Mouse (Mus musculus) midbrain, postnatal 0 days (tissue): ENCODE measurements around the gene Ttc27. TPM values are rescaled to one million over a fixed set of nuclear protein-coding genes. Genes with fewer than 3 reads are reported as not detected.

Experiments
- ATAC-seq: fragments of 200-750 bp; cut with Nextera tagmentation; 2 replicates; pipeline ENCODE4 v1.8.0; 2017; ENCODE audit warnings: moderate number of reproducible peaks, mild to moderate bottlenecking, moderate TSS enrichment, moderate library complexity; ENCODE audit not compliant: low FRiP score
- DNase-seq: peaks from one replicate; pipeline ENCODE4 v3.0.0-alpha.2; 2015; ENCODE audit warnings: low spot score
- H3K27ac ChIP-seq: fragments of 300-500 bp; sonication (generic); 2 replicates; pipeline ENCODE4 v1.5.1; 2014; ENCODE audit warnings: low read depth, mild to moderate bottlenecking, low read length, mixed read lengths
- H3K27me3 ChIP-seq: fragments of 300-500 bp; sonication (generic); 2 replicates; pipeline ENCODE4 v1.6.1; 2014; ENCODE audit warnings: low read length, control low read depth, mixed read lengths; ENCODE audit not compliant: insufficient read depth
- H3K36me3 ChIP-seq: fragments of 300-500 bp; sonication (generic); 2 replicates; pipeline ENCODE4 v1.6.1; 2014; ENCODE audit warnings: low read length, control low read depth, mixed read lengths; ENCODE audit not compliant: insufficient read depth
- H3K4me1 ChIP-seq: fragments of 300-500 bp; sonication (generic); 2 replicates; pipeline ENCODE4 v1.6.1; 2014; ENCODE audit warnings: mild to moderate bottlenecking, control low read depth, antibody characterized with exemption, low read length, mixed read lengths; ENCODE audit not compliant: insufficient read depth
- H3K4me2 ChIP-seq: fragments of 300-500 bp; sonication (generic); 2 replicates; pipeline ENCODE4 v1.6.1; 2014; ENCODE audit warnings: low read depth, mild to moderate bottlenecking, low read length, mixed read lengths; ENCODE audit not compliant: poor library complexity, severe bottlenecking
- H3K4me3 ChIP-seq: fragments of 300-500 bp; sonication (generic); 2 replicates; pipeline ENCODE4 v1.5.1; 2014; ENCODE audit warnings: low read depth, mild to moderate bottlenecking, low read length, moderate library complexity
- H3K9ac ChIP-seq: fragments of 300-500 bp; sonication (generic); replicated peaks from 2 replicates; pipeline ENCODE4 v1.6.1; 2014; ENCODE audit warnings: mild to moderate bottlenecking, low read length, moderate library complexity, mixed read lengths; ENCODE audit not compliant: poor library complexity, severe bottlenecking
- H3K9me3 ChIP-seq: fragments of 300-500 bp; sonication (generic); 2 replicates; pipeline ENCODE4 v1.6.1; 2016; ENCODE audit warnings: low read length, control low read depth
- CTCF ChIP-seq: IDR thresholded peaks from 2 replicates; pipeline ENCODE4 v1.5.1; 2016; ENCODE audit warnings: antibody characterized with exemption, mild to moderate bottlenecking
- whole genome bisulfite sequencing: fragments of 180-500 bp; shearing (Covaris S2); extraction: QIAGEN DNeasy Blood & Tissue Kit; methylation state at CpG from one replicate; pipeline ENCODE4 v1.1.7; 2014; 5-methylcytosine and 5-hydroxymethylcytosine counted together
- polyA plus RNA-seq: library from polyadenylated mRNA; unstranded; fragments of >200 nt; fragmentation: Nextera tagmentation; extraction: Ambion mirVana; gene quantifications from 2 replicates; pipeline ENCODE4 v1.2.1, GENCODE M21; 2015
- total RNA-seq: library from RNA; depleted of rRNA; stranded (reverse); fragments of >200 nt; gene quantifications from 2 replicates; pipeline ENCODE4 v1.2.3, GENCODE M21; 2014; rRNA removed

Ttc27 gene
- 12.6 and 17.6 TPM in 2 replicates for total RNA-seq
- polyA plus RNA-seq: 12.0 and 13.0 TPM in 2 replicates

GRCm38 (mm10) chr17:74717618-74718151 lies at the start of gene Ttc27:
Gene Ttc27, plus strand, starts transcription at chr17:74717732.
- Histone ChIP-seq H3K27ac (no peak within 1 kb of the TSS), H3K4me3 (peak within 1 kb of the TSS; percentile 81), H3K36me3 (peaks cover 4% of the 10 kb centered on the region; the same call in 1 of the 2 replicates), H3K4me1 (no peaks in the 10 kb centered on the region), H3K9ac (peak within 1 kb of the TSS; percentile 55), H3K27me3 (no peaks in the 10 kb centered on the region), H3K4me2 (peak within 1 kb of the TSS; percentile 87), H3K9me3 (no peaks in the 10 kb centered on the region)
- ATAC-seq (peak; percentile 92), DNase-seq (peak; percentile 98)
- under 1% methylated on average over 31 of the region's 31 CpGs for WGBS
- TF ChIP-seq CTCF: no peak

- no peak overlapping the region for H3K4me3 ChIP-seq
- H3K27me3 ChIP-seq: no peaks in the 10 kb centered on the region
- no peak overlapping the region for H3K27ac ChIP-seq
- DNase-seq (no peak), ATAC-seq (no peak)
- WGBS: 80% methylated on average over 1 of the region's 1 CpGs
- H3K36me3 ChIP-seq: peaks cover 32% of the 10 kb centered on the region
- TF ChIP-seq CTCF: no peak
- no peaks in the 10 kb centered on the region for H3K4me1 ChIP-seq
- H3K9ac ChIP-seq: no peak overlapping the region
- H3K4me2 ChIP-seq: no peak overlapping the region
- no peaks in the 10 kb centered on the region for H3K9me3 ChIP-seq
Measured at GRCm38 (mm10) chr17:74668010-74668409, 49.5 kb upstream of the Ttc27 start.

DNA sequence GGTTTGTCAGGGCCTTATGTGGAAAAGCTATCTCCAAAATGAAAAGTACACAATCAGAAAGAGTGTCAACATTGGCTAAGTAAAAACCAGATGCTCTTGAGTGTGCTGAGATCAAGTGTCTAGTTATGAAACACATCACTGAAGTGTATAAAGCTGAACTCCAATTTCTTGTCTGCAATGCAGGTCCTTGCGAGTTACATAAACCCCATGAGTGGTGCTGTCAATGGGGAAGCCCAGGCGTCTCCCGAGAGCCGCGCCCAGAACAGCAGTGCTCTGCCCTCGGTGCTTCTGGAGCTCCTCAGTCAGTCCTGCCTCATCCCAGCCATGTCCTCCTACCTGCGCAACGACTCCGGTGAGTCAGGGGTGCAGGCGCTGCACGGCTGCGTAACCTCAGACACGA lies 47.5 kb upstream of the Ttc27 start:
- TF ChIP-seq CTCF: no peak
- H3K4me2 ChIP-seq: no peak overlapping the region
- no peaks in the 10 kb centered on the region for H3K9me3 ChIP-seq
- no peak overlapping the region for H3K27ac ChIP-seq
- no peaks in the 10 kb centered on the region for H3K4me1 ChIP-seq
- DNase-seq (no peak), ATAC-seq (no peak)
- H3K27me3 ChIP-seq: no peaks in the 10 kb centered on the region
- peaks cover 16% of the 10 kb centered on the region for H3K36me3 ChIP-seq
- no peak overlapping the region for H3K4me3 ChIP-seq
- 96% methylated on average over 13 of the region's 13 CpGs for WGBS
- H3K9ac ChIP-seq: no peak overlapping the region

- Histone ChIP-seq H3K27ac (no peak overlapping the region), H3K36me3 (peaks cover 27% of the 10 kb centered on the region), H3K27me3 (no peaks in the 10 kb centered on the region), H3K4me1 (no peaks in the 10 kb centered on the region), H3K9ac (no peak overlapping the region), H3K4me2 (no peak overlapping the region), H3K4me3 (no peak overlapping the region), H3K9me3 (no peaks in the 10 kb centered on the region)
- DNase-seq: no peak
- 84% methylated on average over 4 of the region's 4 CpGs for WGBS
- no peak for ATAC-seq
- TF ChIP-seq CTCF: no peak
Measured at GRCm38 (mm10) chr17:74672446-74672845, 45.1 kb upstream of the Ttc27 start.

DNA sequence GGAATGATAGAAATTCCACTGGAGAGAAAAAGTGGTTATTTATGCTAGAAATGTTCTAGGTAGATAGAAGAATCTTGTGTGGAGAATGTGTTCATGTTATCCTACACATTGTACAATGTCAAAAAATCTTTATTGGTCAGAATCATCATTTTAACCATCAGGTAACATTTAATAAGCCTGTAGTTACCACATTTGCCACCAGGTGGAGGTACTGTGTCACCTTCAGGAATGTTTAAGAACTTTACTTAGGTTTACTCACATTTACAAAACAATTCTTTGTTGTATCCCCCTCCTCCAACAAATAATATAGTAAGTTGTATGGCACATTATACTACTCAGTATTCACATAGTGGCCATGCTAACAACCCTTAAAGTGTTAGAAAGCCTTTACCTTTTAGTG lies 44.3 kb upstream of the Ttc27 start:
- peak; percentile 87 for TF ChIP-seq CTCF
- Histone ChIP-seq H3K4me1 (no peaks in the 10 kb centered on the region), H3K4me3 (no peak overlapping the region), H3K27me3 (no peaks in the 10 kb centered on the region), H3K9me3 (no peaks in the 10 kb centered on the region), H3K27ac (no peak overlapping the region), H3K9ac (no peak overlapping the region), H3K4me2 (no peak overlapping the region), H3K36me3 (peaks cover 28% of the 10 kb centered on the region)
- ATAC-seq (no peak), DNase-seq (peak; percentile 74)

GRCm38 (mm10) chr17:74678061-74678460 lies 39.5 kb upstream of the Ttc27 start:
- 94% methylated on average over 8 of the region's 8 CpGs for WGBS
- ATAC-seq: no peak
- no peaks in the 10 kb centered on the region for H3K27me3 ChIP-seq

More at GRCm38 (mm10) chr17:74678061-74678460, 39.5 kb upstream of the Ttc27 start:
- DNase-seq: no peak
- no peak for TF ChIP-seq CTCF
- Histone ChIP-seq H3K4me3 (no peak overlapping the region), H3K4me1 (no peaks in the 10 kb centered on the region), H3K36me3 (peaks cover 14% of the 10 kb centered on the region; the same call in 1 of the 2 replicates), H3K9me3 (no peaks in the 10 kb centered on the region), H3K9ac (no peak overlapping the region), H3K27ac (no peak overlapping the region), H3K4me2 (no peak overlapping the region)
